Mouse (Mus musculus): ENCODE measurements around the gene Mylk. TPM values are rescaled to one million over a fixed set of nuclear protein-coding genes. Genes with fewer than 3 reads are reported as not detected.
A peak's percentile ranks its signal among the peaks of the same experiment; 100 is the strongest.

Mylk gene
- total and polyA plus RNA-seq, 3 experiments = 0.04 to 0.10 TPM; not detected in 1

DNA sequence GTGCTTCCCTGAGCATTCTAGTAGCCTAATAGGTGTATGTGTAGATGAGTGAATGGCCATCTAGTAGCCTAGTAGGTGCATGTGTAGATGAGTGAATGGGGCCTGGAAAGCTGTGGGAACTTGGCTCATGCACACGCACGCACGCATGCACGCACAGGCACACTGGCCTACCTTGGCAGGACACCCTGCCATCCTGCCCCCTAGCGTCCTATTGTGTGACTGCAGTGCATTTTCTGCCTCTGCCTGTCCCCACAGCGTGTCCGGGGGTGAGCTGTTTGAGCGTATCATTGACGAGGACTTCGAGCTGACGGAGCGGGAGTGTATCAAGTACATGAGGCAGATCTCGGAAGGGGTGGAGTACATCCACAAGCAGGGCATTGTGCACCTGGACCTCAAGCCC lies 231.6 kb downstream of the Mylk start:
- dilution Hi-C loops (cut with MboI; ENCODE audit: extremely low pct_ligation_motif_present, extremely low pct_unique_long_range_greater_than_20kb, low sequenced_read_pairs) = no loop called here
- no peak overlapping the region for H3K27ac ChIP-seq (ENCODE audit: insufficient read depth, low read depth)
- in situ Hi-C loops (cut with MboI; ENCODE audit: low pct_ligation_motif_present, low pct_unique_long_range_greater_than_20kb, low sequenced_read_pairs) = no loop called here
- no peaks in the 10 kb centered on the region for H3K79me2 ChIP-seq (replicated peaks; ENCODE audit: control insufficient read depth, extremely low read depth, insufficient read depth, poor library complexity, severe bottlenecking)
- peak; percentile 31 for DNase-seq (ENCODE audit: extremely low read depth)
- no peak overlapping the region for H3K4me2 ChIP-seq (ENCODE audit: insufficient read depth, low read depth, poor library complexity, severe bottlenecking)
- H3K9ac ChIP-seq (ENCODE audit: insufficient read depth, low read depth) = no peak overlapping the region
- no peak for TF ChIP-seq SIN3A (IDR thresholded peaks at IDR 0.05; ENCODE audit: low read length)
- peak; percentile 23 for TF ChIP-seq RAD21 (IDR thresholded peaks at IDR 0.05; ENCODE audit: low read depth, low read length)
- 0 out of 2 replicates have a peak, but pooled peaks have one; percentile 17 for TF ChIP-seq BHLHE40 (IDR thresholded peaks at IDR 0.05; ENCODE audit: low read depth, low read length)
- peak; percentile 41 for TF ChIP-seq SMC3 (IDR thresholded peaks at IDR 0.05; ENCODE audit: low read depth, low read length)
- peak; percentile 51 to 71 for TF ChIP-seq CTCF (conservative IDR thresholded peaks at IDR 0.05 in 1 of 2, IDR thresholded peaks at IDR 0.05 in 1 of 2; ENCODE audit: low read depth in 2 of 2, low read length in 2 of 2)
- H3K4me3 ChIP-seq (replicated peaks in 1 of 3; ENCODE audit: low read depth in 2 of 3, low read length in 2 of 3, poor library complexity in 1 of 3) = no peak overlapping the region
- peaks cover 73% of the 10 kb centered on the region for H3K27me3 ChIP-seq (replicated peaks)
- no peaks in the 10 kb centered on the region for H3K36me3 ChIP-seq (replicated peaks in 1 of 2; ENCODE audit: control insufficient read depth in 1 of 2, insufficient read depth in 1 of 2, low read length in 1 of 2)
- no peaks in the 10 kb centered on the region for H3K9me3 ChIP-seq (replicated peaks; ENCODE audit: low read length)
- H3K4me1 ChIP-seq (ENCODE audit: control insufficient read depth in 1 of 2, insufficient read depth in 2 of 2) = peaks cover 5 to 6% of the 10 kb centered on the region in 2 experiments; a peak in 3 of 4 replicates

DNA sequence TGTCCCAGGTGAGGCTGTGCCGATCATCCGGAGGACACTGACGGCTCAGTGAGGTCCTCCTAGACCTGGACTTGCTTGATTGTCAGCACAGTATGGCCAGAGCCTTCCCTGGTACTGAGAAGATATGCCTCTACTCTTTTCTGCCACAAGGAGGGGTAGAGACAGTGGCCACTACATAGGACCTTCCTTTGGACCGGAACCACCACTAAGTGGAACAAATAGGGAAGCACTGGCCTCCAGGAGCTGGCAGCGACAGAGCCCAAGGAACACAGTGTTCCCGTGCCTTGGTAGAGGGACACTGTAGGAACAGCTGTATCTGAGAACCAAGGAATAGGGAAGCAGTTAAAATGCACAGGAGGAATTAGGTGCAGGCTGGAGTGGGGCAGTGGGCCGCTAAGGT lies 233.0 kb downstream of the Mylk start:
- H3K4me1 ChIP-seq (ENCODE audit: control insufficient read depth in 1 of 2, insufficient read depth in 2 of 2) = peaks cover 0 to 4% of the 10 kb centered on the region in 2 experiments; a peak in 2 of 4 replicates
- no peak overlapping the region for H3K9ac ChIP-seq (ENCODE audit: insufficient read depth, low read depth)
- H3K27me3 ChIP-seq (replicated peaks) = peaks cover 79% of the 10 kb centered on the region
- H3K4me3 ChIP-seq (replicated peaks in 1 of 3; ENCODE audit: low read depth in 2 of 3, low read length in 2 of 3, poor library complexity in 1 of 3) = no peak overlapping the region
- no peak overlapping the region for H3K27ac ChIP-seq (ENCODE audit: insufficient read depth, low read depth)
- dilution Hi-C loops (cut with MboI; ENCODE audit: extremely low pct_ligation_motif_present, extremely low pct_unique_long_range_greater_than_20kb, low sequenced_read_pairs) (no loop called here), in situ Hi-C loops (cut with MboI; ENCODE audit: low pct_ligation_motif_present, low pct_unique_long_range_greater_than_20kb, low sequenced_read_pairs) (no loop called here)
- H3K36me3 ChIP-seq (replicated peaks in 1 of 2; ENCODE audit: control insufficient read depth in 1 of 2, insufficient read depth in 1 of 2, low read length in 1 of 2) = no peaks in the 10 kb centered on the region
- no peak for DNase-seq (ENCODE audit: extremely low read depth)
- no peak overlapping the region for H3K4me2 ChIP-seq (ENCODE audit: insufficient read depth, low read depth, poor library complexity, severe bottlenecking)
- TF ChIP-seq MAX (IDR thresholded peaks at IDR 0.05; ENCODE audit: low read length) (no peak), RCOR1 (conservative IDR thresholded peaks at IDR 0.05; ENCODE audit: low read depth, low read length) (no peak), MYC (IDR thresholded peaks at IDR 0.05; ENCODE audit: low read depth, low read length) (no peak), ZKSCAN1 (IDR thresholded peaks at IDR 0.05; ENCODE audit: borderline replicate concordance, low read depth, low read length) (no peak), ETS1 (conservative IDR thresholded peaks at IDR 0.05; ENCODE audit: low read depth, low read length) (no peak), MXI1 (IDR thresholded peaks at IDR 0.05; ENCODE audit: low read depth, low read length) (no peak), ZC3H11A (IDR thresholded peaks at IDR 0.05; ENCODE audit: low read depth, low read length) (no peak), IRF4 (IDR thresholded peaks at IDR 0.05; ENCODE audit: low read depth, low read length) (no peak), BHLHE40 (IDR thresholded peaks at IDR 0.05; ENCODE audit: low read depth, low read length) (no peak), SMC3 (IDR thresholded peaks at IDR 0.05; ENCODE audit: low read depth, low read length) (no peak), CTCF (conservative IDR thresholded peaks at IDR 0.05 in 1 of 2, IDR thresholded peaks at IDR 0.05 in 1 of 2; ENCODE audit: low read depth in 2 of 2, low read length in 2 of 2) (no peak), POLR2A (IDR thresholded peaks at IDR 0.05; ENCODE audit: low read depth, low read length) (no peak), CHD1 (IDR thresholded peaks at IDR 0.05; ENCODE audit: low read depth, low read length) (no peak), MEF2A (IDR thresholded peaks at IDR 0.05; ENCODE audit: borderline replicate concordance, low read depth, low read length) (no peak), CHD2 (IDR thresholded peaks at IDR 0.05; ENCODE audit: low read length) (no peak), SIN3A (IDR thresholded peaks at IDR 0.05; ENCODE audit: low read length) (no peak), USF2 (conservative IDR thresholded peaks at IDR 0.05; ENCODE audit: low read depth, low read length) (no peak), MAFK (IDR thresholded peaks at IDR 0.05; ENCODE audit: insufficient replicate concordance, low read length) (no peak), NRF1 (IDR thresholded peaks at IDR 0.05; ENCODE audit: low read depth, low read length) (no peak), NELFE (IDR thresholded peaks at IDR 0.05; ENCODE audit: low read depth, low read length) (no peak)
- no peaks in the 10 kb centered on the region for H3K79me2 ChIP-seq (replicated peaks; ENCODE audit: control insufficient read depth, extremely low read depth, insufficient read depth, poor library complexity, severe bottlenecking)
- no peaks in the 10 kb centered on the region for H3K9me3 ChIP-seq (replicated peaks; ENCODE audit: low read length)

All from CH12.LX (cell line).